Mouse (Mus musculus): ENCODE results near the gene Scin. TPM values are rescaled to one million over a fixed set of nuclear protein-coding genes. Genes with fewer than 3 reads are reported as not detected.

Gene Scin
- total RNA-seq, 2 experiments from 2014 or later = 0.45 to 4.5 TPM

DNA sequence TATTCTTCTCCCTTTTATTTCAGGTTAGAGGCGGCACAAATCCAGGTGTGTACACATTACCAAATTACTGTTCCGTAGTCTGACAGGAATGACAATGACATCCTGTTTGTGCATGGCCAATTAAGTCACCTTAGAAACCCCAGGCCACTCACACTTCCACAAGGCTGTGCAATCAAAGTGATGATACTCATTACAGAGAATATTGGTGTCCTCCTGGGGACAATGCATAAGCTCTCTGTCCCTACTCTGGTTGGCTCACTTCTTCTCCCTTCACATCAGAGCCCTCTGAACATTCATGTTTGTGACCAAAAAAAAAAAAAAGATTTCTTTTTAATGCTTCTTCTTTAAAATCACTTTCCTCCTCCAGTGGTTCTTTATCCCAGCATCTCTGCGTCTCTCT, 106.2 kb downstream of the Scin start:
- no peak for DNase-seq (ENCODE audit: low spot score in 2 of 2)

DNA sequence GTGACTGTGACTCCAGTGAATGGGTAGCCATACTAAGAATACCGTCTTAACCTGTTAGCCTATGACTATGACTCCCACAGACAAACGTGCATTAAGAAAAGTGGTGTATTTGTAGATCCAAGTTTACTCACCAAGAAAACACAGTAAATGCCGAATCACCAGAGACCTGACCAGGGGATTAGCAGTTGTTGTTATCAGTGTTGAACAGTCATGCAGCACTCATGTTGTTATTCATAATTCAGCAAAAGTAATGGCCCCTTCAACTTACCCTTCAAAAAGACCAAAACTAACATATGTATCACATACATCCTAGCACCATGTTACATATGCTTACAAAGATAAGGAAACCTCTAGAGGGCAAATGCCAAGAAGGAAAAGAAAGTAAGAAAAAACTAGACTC, 106.6 kb downstream of the Scin start:
- DNase-seq (ENCODE audit: low spot score in 2 of 2) = no peak

DNA sequence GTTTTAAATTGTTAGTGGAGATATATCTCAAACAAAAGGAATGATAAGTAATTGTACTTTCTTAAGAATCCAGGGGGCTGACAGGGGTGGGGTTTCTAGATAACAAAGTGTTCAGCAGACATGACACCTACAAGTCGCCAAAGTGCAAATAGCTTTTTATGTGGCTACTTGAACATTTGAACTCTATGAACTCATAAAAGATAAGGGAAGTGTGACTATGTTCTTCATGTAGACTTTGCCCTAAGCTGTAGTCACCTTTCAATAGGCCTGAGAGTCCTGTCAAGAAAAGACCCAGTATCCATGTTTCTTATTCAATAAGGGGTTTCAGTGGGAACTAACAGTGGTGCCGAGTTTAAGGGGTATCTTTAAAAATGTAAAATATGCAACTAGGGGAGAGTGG, 110.1 kb downstream of the Scin start:
- DNase-seq (ENCODE audit: low spot score in 2 of 2) = no peak

DNA sequence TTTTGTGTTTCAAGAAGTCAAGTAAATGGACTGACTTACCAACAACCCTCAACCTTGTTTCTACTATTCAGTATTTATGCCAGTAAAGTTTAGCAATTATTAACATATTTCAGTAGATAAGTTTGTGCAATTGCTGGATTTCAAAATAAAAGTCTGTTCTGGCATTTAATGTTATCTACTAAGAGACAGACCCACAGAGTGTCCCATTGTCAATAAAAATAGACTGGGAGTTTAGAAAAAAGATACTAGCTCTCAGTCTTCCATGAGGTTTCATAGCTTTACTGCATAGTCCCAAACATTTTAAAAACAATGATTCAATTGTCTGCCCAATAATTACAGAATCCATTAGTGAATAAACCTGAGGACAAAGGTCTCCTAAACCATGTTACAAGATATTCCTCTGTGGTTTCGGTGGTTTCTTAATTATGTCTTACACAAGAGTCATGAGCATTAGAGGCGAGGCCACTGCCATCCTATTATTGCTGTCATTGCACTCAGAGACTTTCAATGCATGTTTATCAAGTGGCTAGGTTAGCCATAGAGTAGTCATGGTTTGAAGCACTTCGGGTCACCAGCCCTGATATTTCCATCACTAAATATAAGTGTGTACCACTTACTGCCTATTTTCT, 110.9 kb downstream of the Scin start:
- DNase-seq (ENCODE audit: low spot score in 2 of 2) = no peak

DNA sequence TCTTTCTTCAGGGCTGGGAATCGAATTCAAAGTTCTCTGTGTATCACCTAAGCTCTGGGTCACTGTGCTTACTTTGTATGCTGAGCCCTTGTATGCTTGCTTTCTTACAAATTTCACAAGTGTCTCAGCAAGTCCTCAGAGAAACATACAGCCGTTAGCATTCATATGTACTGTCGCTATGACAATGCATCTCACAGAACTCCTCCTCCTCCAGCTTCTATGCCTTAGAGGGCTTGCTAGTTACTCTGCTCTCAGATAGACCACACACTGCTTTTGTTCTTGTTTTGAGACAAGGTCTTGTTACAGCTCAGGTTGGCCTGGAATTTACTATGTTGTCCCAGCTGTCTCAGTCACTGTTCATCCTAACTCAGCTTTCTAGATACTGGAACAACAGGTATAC, 111.7 kb downstream of the Scin start:
- no peak for DNase-seq (ENCODE audit: low spot score in 2 of 2)

DNA sequence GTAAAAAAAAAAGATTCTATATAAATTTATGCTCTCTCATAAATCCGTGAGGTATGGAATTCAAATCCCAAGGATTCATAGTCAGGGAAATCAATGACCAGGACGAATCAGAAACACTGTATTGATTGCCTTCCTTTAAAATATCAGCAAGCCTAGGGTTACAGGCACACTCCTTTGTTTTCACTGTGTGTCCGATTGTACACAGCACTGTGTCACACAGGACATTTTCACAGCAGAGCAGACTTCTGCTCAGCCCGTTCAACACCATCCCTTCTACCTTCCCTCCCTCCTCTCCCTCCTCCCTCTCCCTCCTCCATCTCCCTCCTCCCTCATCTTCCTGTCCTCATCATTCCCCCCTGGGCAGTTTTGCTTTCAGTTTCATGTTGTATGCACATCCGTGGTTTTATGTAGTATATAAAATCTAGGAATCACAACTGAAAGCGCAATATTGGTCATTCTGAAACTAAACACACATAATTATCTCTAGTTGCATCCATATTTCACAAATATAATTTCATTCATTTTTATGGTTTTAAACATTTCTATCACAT, 116.0 kb downstream of the Scin start:
- no peak for DNase-seq (ENCODE audit: low spot score in 2 of 2)

DNA sequence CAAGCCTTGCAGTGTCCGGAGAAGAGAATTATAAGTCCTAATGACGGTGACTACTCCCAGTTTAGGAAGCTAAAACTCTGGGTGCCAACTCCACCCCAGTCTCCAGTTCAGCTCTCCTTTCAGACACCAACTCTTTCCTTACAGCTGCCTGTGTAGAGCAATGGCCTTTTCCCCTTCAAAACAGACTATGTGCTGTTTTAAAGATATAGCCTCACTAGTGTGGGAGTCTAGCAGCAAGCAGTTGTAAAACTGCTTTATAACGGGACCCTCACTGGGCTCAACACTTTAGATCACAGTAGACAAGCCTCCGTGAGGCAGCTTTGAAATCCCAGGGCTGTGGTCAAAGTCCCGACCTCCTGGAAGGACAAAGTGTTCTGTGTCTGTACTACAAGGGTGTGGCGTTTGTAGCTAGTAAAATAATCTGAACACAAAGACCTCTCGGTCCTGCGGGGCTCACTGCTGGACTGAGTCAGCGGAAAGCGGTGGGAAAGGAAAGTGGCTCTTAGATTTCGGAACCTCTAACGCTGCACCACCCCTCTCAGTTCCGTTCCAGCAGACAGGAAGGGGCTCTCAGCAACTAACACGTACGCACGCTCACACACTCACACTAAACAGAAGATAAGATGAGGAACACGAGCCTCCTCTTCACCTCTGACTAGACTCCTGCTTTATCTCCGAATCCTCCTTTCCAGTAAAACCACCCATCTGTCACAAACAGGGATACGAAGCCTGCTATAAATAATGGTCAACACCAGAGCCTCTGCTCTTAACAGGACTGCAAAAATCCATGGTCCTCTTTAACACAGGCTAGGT, 117.2 kb downstream of the Scin start:
- no peak for DNase-seq (ENCODE audit: low spot score in 2 of 2)

DNA sequence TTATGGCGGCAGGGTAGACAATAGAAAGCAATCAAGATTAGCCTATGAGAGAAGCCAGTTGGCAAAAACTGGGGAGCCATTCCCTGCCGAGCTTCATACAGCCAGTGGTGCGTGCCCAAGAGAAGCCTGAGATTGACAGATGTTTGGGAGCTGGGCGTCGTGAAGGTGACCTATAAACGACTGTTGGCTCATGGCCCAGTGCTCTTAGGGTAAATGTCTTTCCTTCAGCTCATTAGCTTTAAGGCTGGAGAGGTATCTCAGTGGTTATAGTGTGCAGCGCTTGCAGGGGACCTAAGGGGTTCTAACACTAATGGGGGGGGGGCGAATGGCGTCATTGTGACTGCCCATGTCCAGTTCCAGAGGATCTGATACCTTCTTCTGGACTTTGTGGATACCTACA, 118.0 kb downstream of the Scin start:
- no peak for DNase-seq (ENCODE audit: low spot score in 2 of 2)

DNA sequence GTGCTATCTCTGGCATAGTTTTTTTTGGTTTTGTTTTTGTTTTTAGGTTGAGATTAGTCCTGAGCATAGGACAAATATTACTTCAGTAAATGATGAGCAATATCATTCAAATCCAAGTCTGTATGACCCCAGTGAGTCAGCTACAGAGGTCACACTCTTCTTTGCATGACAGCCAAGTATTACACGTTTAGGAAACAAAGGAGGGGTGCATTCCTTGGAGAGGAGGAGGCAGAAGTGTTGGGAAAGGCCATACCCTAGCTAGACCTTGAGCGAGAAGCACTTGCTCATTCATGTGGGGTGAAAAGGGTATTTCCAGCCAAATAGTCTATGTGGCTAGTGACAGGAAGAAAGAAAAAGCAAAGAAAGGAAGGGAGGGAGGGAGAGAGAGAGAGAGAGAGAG, 124.2 kb downstream of the Scin start:
- no peak for DNase-seq (ENCODE audit: low spot score in 2 of 2)

Other genes with a start within 250 kb of the Scin start
- gene Arl4a, start 96.2 kb downstream of the Scin start, total RNA-seq (2021) = 10 to 100 TPM; 66.8 to 67.5 TPM
- 1 to 10 TPM in 1 of 2 experiments, under 1 TPM in 1; 0.53 to 1.0 TPM for gene Lsmem1, start 65.3 kb upstream of the Scin start, total RNA-seq (2021)
- 100 to 1,000 TPM; 169 to 176 TPM for gene Ifrd1, start 114.3 kb upstream of the Scin start, total RNA-seq (2021)